Mouse (Mus musculus) CH12.LX (cell line): ENCODE measurements around the gene Cyp51. TPM values are rescaled to one million over a fixed set of nuclear protein-coding genes. Genes with fewer than 3 reads are reported as not detected.

Experiments used
- DNase-seq: peaks from one replicate; pipeline ENCODE4 v3.0.0-alpha.2; 2013; ENCODE audit errors: extremely low read depth
- H3K27ac ChIP-seq: 2 replicates; pipeline ENCODE4 v1.5.1; 2012; ENCODE audit warnings: low read depth, mild to moderate bottlenecking, control low read depth, moderate library complexity; ENCODE audit not compliant: insufficient read depth
- H3K27me3 ChIP-seq: replicated peaks from 2 replicates; pipeline ENCODE3; 2012; ENCODE audit warnings: inconsistent platforms
- H3K36me3 ChIP-seq, 2 experiments: replicated peaks in 1 of 2; 2 replicates each; pipeline versions ENCODE3 to v1.6.1; 2012; ENCODE audit warnings: inconsistent platforms in 1 of 2, low read length in 1 of 2, mild to moderate bottlenecking in 1 of 2, mixed read lengths in 1 of 2, moderate library complexity in 1 of 2; ENCODE audit not compliant: control insufficient read depth in 1 of 2, insufficient read depth in 1 of 2
- H3K4me1 ChIP-seq, 2 experiments: 2 replicates each; pipeline ENCODE4 v1.6.1; 2012; ENCODE audit warnings: inconsistent platforms in 1 of 2, moderate library complexity in 1 of 2; ENCODE audit not compliant: insufficient read depth in 2 of 2, control insufficient read depth in 1 of 2
- H3K4me2 ChIP-seq: 2 replicates; pipeline ENCODE4 v1.6.1; 2012; ENCODE audit warnings: low read depth, mild to moderate bottlenecking, control low read depth; ENCODE audit not compliant: poor library complexity, insufficient read depth, severe bottlenecking
- H3K4me3 ChIP-seq, 3 experiments: fragments of 150-350 bp in 1 of 3; sonication (generic) in 1 of 3; replicated peaks in 1 of 3; 2 replicates each; pipeline versions ENCODE3 to v1.5.1; 2011 to 2012; ENCODE audit warnings: low read depth in 2 of 3, low read length in 2 of 3, mild to moderate bottlenecking in 2 of 3, moderate library complexity in 2 of 3, control low read depth in 1 of 3, improper control_type of control experiment in 1 of 3, inconsistent platforms in 1 of 3, mixed read lengths in 1 of 3; ENCODE audit not compliant: poor library complexity in 1 of 3
- H3K79me2 ChIP-seq: replicated peaks from 2 replicates; pipeline ENCODE4 v1.6.1; 2012; ENCODE audit warnings: mild to moderate bottlenecking, moderate library complexity; ENCODE audit not compliant: control insufficient read depth, poor library complexity, insufficient read depth, severe bottlenecking; ENCODE audit errors: extremely low read depth
- H3K9ac ChIP-seq: 2 replicates; pipeline ENCODE4 v1.6.1; 2012; ENCODE audit warnings: low read depth, mild to moderate bottlenecking, control low read depth, moderate library complexity; ENCODE audit not compliant: insufficient read depth
- H3K9me3 ChIP-seq: replicated peaks from 2 replicates; pipeline ENCODE3; 2012; ENCODE audit warnings: low read length, inconsistent platforms, mixed read lengths
- BHLHE40 ChIP-seq: IDR thresholded peaks from 2 replicates; pipeline ENCODE4 v1.6.1; 2011; ENCODE audit warnings: mild to moderate bottlenecking, low read depth, low read length, improper control_type of control experiment
- E2F4 ChIP-seq: IDR thresholded peaks from 2 replicates; pipeline ENCODE4 v1.6.1; 2011; ENCODE audit warnings: low read depth, low read length, improper control_type of control experiment; ENCODE audit not compliant: insufficient replicate concordance
- ETS1 ChIP-seq: conservative IDR thresholded peaks from 2 replicates; pipeline ENCODE4 v1.6.1; 2012; ENCODE audit warnings: low read depth, mild to moderate bottlenecking, inconsistent platforms, low read length, improper control_type of control experiment, moderate library complexity
- HCFC1 ChIP-seq: IDR thresholded peaks from 2 replicates; pipeline ENCODE4 v1.6.1; 2012; ENCODE audit warnings: low read depth, mild to moderate bottlenecking, inconsistent platforms, low read length, improper control_type of control experiment
- IRF4 ChIP-seq: IDR thresholded peaks from 2 replicates; pipeline ENCODE4 v1.6.1; 2014; ENCODE audit warnings: low read depth, mild to moderate bottlenecking, inconsistent platforms, low read length, improper control_type of control experiment
- KAT2A ChIP-seq: IDR thresholded peaks from 2 replicates; pipeline ENCODE4 v1.6.1; 2012; ENCODE audit warnings: low read length, improper control_type of control experiment, inconsistent platforms; ENCODE audit not compliant: insufficient replicate concordance
- MAFK ChIP-seq: IDR thresholded peaks from 2 replicates; pipeline ENCODE4 v1.6.1; 2011; ENCODE audit warnings: low read length, improper control_type of control experiment; ENCODE audit not compliant: insufficient replicate concordance
- MAX ChIP-seq: IDR thresholded peaks from 2 replicates; pipeline ENCODE4 v1.6.1; 2011; ENCODE audit warnings: low read length, improper control_type of control experiment
- MEF2A ChIP-seq: IDR thresholded peaks from 2 replicates; pipeline ENCODE4 v1.6.1; 2014; ENCODE audit warnings: low read depth, mild to moderate bottlenecking, inconsistent platforms, low read length, improper control_type of control experiment, borderline replicate concordance
- MXI1 ChIP-seq: IDR thresholded peaks from 2 replicates; pipeline ENCODE4 v1.6.1; 2011; ENCODE audit warnings: mild to moderate bottlenecking, low read depth, low read length, improper control_type of control experiment
- MYC ChIP-seq: IDR thresholded peaks from 2 replicates; pipeline ENCODE4 v1.6.1; 2011; ENCODE audit warnings: low read depth, mild to moderate bottlenecking, improper control_type of control experiment, low read length
- NELFE ChIP-seq: IDR thresholded peaks from 2 replicates; pipeline ENCODE4 v1.6.1; 2011; ENCODE audit warnings: low read depth, low read length, improper control_type of control experiment
- NRF1 ChIP-seq: IDR thresholded peaks from 2 replicates; pipeline ENCODE4 v1.6.1; 2014; ENCODE audit warnings: low read depth, mild to moderate bottlenecking, inconsistent platforms, low read length, improper control_type of control experiment, moderate library complexity
- POLR2A ChIP-seq: IDR thresholded peaks from 2 replicates; pipeline ENCODE4 v1.6.1; 2011; ENCODE audit warnings: low read depth, mild to moderate bottlenecking, improper control_type of control experiment, low read length
- POLR2AphosphoS2 ChIP-seq: IDR thresholded peaks from 2 replicates; pipeline ENCODE4 v1.6.1; 2011; ENCODE audit warnings: low read depth, low read length, improper control_type of control experiment
- SIN3A ChIP-seq: IDR thresholded peaks from 2 replicates; pipeline ENCODE4 v1.6.1; 2012; ENCODE audit warnings: low read length, improper control_type of control experiment, inconsistent platforms
- TBP ChIP-seq: conservative IDR thresholded peaks from 2 replicates; pipeline ENCODE4 v1.6.1; 2011; ENCODE audit warnings: low read depth, low read length, improper control_type of control experiment
- TCF12 ChIP-seq: IDR thresholded peaks from 2 replicates; pipeline ENCODE4 v1.6.1; 2014; ENCODE audit warnings: low read depth, mild to moderate bottlenecking, inconsistent platforms, low read length, improper control_type of control experiment
- UBTF ChIP-seq: IDR thresholded peaks from 2 replicates; pipeline ENCODE4 v1.6.1; 2012; ENCODE audit warnings: low read depth, mild to moderate bottlenecking, inconsistent platforms, low read length, improper control_type of control experiment, moderate library complexity
- USF2 ChIP-seq: conservative IDR thresholded peaks from 2 replicates; pipeline ENCODE4 v1.6.1; 2011; ENCODE audit warnings: low read depth, low read length, improper control_type of control experiment
- ZC3H11A ChIP-seq: IDR thresholded peaks from 2 replicates; pipeline ENCODE4 v1.6.1; 2012; ENCODE audit warnings: low read depth, mild to moderate bottlenecking, inconsistent platforms, low read length, improper control_type of control experiment
- dilution Hi-C: fragments of 300-500 bp; cut with MboI; formaldehyde crosslinking; loops from 2 replicates; pipeline ENCODE4 v1.14.3; 2020; ENCODE audit warnings: low sequenced_read_pairs; ENCODE audit not compliant: extremely low pct_unique_long_range_greater_than_20kb, extremely low pct_ligation_motif_present
- in situ Hi-C: fragments of 300-500 bp; cut with MboI; formaldehyde crosslinking; loops from 3 replicates; pipeline ENCODE4 v1.14.3; 2019; ENCODE audit warnings: low sequenced_read_pairs, low pct_ligation_motif_present, low pct_unique_long_range_greater_than_20kb, mixed read lengths
- polyA plus RNA-seq: library from polyadenylated mRNA; unstranded; fragments of >175 nt; gene quantifications from 2 replicates; pipeline ENCODE4 v1.2.1, GENCODE M21; 2012; ENCODE audit warnings: low read depth; ENCODE audit not compliant: insufficient read length
- total RNA-seq, 2 experiments: library from RNA; depleted of rRNA; stranded (reverse); fragments of 300-350 nt in 1 of 2; fragments of >200 nt in 1 of 2; gene quantifications; 2 replicates each; pipeline ENCODE4 v1.2.3; 2012 to 2014

Gene Cyp51
- total and polyA plus RNA-seq, 3 experiments: 116 to 374 (median 148) TPM

DNA sequence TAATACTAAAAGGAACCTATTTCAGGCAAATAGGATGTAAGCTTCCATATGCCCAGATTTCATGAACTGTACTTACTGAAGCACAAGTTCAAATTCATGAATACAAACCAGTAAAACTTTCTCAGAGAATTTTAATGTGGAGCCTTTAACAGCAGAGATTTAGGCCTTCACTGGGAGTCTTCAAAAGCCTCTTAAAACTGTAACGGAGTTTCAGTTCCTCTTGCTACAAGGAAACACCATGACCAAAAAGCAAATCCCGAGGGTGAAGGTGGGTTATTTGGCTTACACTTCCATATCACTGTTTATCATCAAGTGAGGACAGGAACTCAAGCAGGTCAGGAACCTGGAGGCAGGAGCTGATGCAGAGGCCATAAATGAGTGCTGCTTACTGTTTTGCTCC is 23.0 kb downstream of the Cyp51 start (continued):
- TF ChIP-seq KAT2A (no peak), SIN3A (0 out of 2 replicates have a peak, but pooled peaks have one; percentile 27), MAX (no peak), POLR2AphosphoS2 (peak; percentile 52; the same call in 1 of the 2 replicates), BHLHE40 (peak; percentile 47; the same call in 1 of the 2 replicates), IRF4 (peak; percentile 99), ETS1 (peak; percentile 60; the same call in 1 of the 2 replicates), POLR2A (no peak), ZC3H11A (no peak), UBTF (no peak), TBP (no peak), MAFK (0 out of 2 replicates have a peak, but pooled peaks have one; percentile 29), NRF1 (no peak), MYC (no peak), MXI1 (0 out of 2 replicates have a peak, but pooled peaks have one; percentile 20), NELFE (no peak), HCFC1 (no peak), MEF2A (peak; percentile 52; the same call in 1 of the 2 replicates)

DNA sequence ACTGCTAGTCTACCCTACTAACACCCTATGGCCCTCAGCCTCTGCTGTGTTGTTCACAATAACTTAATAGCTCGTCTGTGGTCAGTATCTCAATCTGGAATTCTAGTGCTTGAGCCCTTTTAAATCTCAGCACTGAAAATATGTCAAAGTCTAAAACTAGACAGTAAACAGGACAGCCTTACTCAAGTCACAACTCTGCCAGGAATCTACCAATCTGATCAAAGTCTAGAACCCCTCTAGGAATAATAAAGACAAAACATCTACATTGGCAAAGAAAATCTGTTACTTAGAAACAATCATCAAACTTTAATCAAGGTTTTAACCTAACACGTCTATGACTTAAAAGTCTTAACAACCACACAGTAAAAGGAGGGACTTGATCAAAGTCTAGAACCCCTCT is 23.7 kb downstream of the Cyp51 start:
- H3K27me3 ChIP-seq: no peaks in the 10 kb centered on the region
- no peak overlapping the region for H3K9ac ChIP-seq
- TF ChIP-seq MAX (no peak), TCF12 (no peak), USF2 (no peak), E2F4 (no peak), ETS1 (no peak)
- TF ChIP-seq, all 38 proteins: peak for 0
- in situ Hi-C loops (no loop called here), dilution Hi-C loops (no loop called here)
- H3K4me3 ChIP-seq: no peak overlapping the region
- no peaks in the 10 kb centered on the region for H3K9me3 ChIP-seq
- H3K36me3 ChIP-seq: peaks cover 41 to 73% of the 10 kb centered on the region in 2 experiments
- H3K79me2 ChIP-seq: no peaks in the 10 kb centered on the region
- peaks cover 5 to 29% of the 10 kb centered on the region in 2 experiments for H3K4me1 ChIP-seq
- no peak for DNase-seq
- H3K27ac ChIP-seq: no peak overlapping the region
- H3K4me2 ChIP-seq: no peak overlapping the region
